Mouse (Mus musculus): ENCODE data around the gene Olfr462. TPM values are rescaled to one million over a fixed set of nuclear protein-coding genes. Genes with fewer than 3 reads are reported as not detected.

Gene Olfr462
- not detected in 2 replicates for polyA plus RNA-seq (2015; fragmentation: Nextera tagmentation; extraction: Ambion mirVana)

- Histone ChIP-seq H3K4me3 (no peak within 1 kb of the TSS), H3K4me1 (replicated peaks) (no peaks in the 10 kb centered on the region), H3K9ac (no peak within 1 kb of the TSS), H3K9me3 (no peaks in the 10 kb centered on the region), H3K27ac (replicated peaks) (no peak within 1 kb of the TSS), H3K36me3 (no peaks in the 10 kb centered on the region), H3K4me2 (no peak within 1 kb of the TSS), H3K27me3 (no peaks in the 10 kb centered on the region)
- no peak for ATAC-seq (ENCODE audit: low FRiP score, low read depth)
- WGBS: 93% methylated on average over 6 of the region's 6 CpGs
Observed at GRCm38 (mm10) chr11:87892168-87892567, at the start of gene Olfr462. TSS of gene Olfr462 (minus strand) at chr11:87892268.

DNA sequence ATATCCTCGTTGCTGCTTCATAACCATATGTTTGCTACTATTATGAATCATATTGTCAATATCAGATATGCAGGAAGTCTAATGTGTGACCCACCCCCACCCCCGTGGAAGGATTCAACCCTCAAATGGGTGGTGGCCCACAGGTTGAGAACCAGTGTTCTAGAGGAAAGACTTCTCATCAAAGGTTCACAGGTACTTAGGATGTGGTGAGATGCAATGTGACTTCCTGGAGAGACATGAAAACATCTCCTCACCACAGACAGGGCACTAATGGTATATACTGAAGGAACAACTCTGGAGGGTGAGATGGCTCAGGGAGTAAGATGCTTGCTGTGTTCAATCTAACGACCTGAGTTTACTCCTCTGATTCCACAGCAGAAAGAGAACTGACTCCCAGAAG is 43.4 kb upstream of the Olfr462 start:
- 79% methylated on average over 3 of the region's 3 CpGs for WGBS
- Histone ChIP-seq H3K4me1 (replicated peaks) (no peaks in the 10 kb centered on the region), H3K9ac (no peak overlapping the region), H3K27me3 (no peaks in the 10 kb centered on the region), H3K36me3 (no peaks in the 10 kb centered on the region), H3K4me3 (no peak overlapping the region), H3K27ac (replicated peaks) (no peak overlapping the region), H3K4me2 (no peak overlapping the region), H3K9me3 (no peaks in the 10 kb centered on the region)
- no peak for ATAC-seq (ENCODE audit: low FRiP score, low read depth)

GRCm38 (mm10) chr11:87933731-87934130 is 41.7 kb upstream of the Olfr462 start:
- Histone ChIP-seq H3K36me3 (no peaks in the 10 kb centered on the region), H3K4me1 (replicated peaks) (no peaks in the 10 kb centered on the region), H3K9ac (no peak overlapping the region), H3K4me3 (no peak overlapping the region), H3K27ac (replicated peaks) (no peak overlapping the region), H3K4me2 (no peak overlapping the region), H3K9me3 (no peaks in the 10 kb centered on the region), H3K27me3 (no peaks in the 10 kb centered on the region)
- no peak for ATAC-seq (ENCODE audit: low FRiP score, low read depth)
- WGBS: 70% methylated on average over 2 of the region's 2 CpGs

- 96% methylated on average over 2 of the region's 2 CpGs for WGBS
- Histone ChIP-seq H3K36me3 (no peaks in the 10 kb centered on the region), H3K9ac (no peak overlapping the region), H3K4me3 (no peak overlapping the region), H3K4me2 (no peak overlapping the region), H3K9me3 (no peaks in the 10 kb centered on the region), H3K27ac (replicated peaks) (no peak overlapping the region), H3K4me1 (replicated peaks) (no peaks in the 10 kb centered on the region), H3K27me3 (no peaks in the 10 kb centered on the region)
- ATAC-seq (ENCODE audit: low FRiP score, low read depth): no peak
Observed at GRCm38 (mm10) chr11:87930348-87930747, 38.3 kb upstream of the Olfr462 start.

- Histone ChIP-seq H3K9ac (no peak within 1 kb of the TSS), H3K27ac (replicated peaks) (no peak within 1 kb of the TSS), H3K9me3 (no peaks in the 10 kb centered on the region), H3K4me2 (no peak within 1 kb of the TSS), H3K4me3 (no peak within 1 kb of the TSS), H3K27me3 (no peaks in the 10 kb centered on the region), H3K36me3 (no peaks in the 10 kb centered on the region), H3K4me1 (replicated peaks) (no peaks in the 10 kb centered on the region)
- WGBS: 38% methylated on average over 5 of the region's 5 CpGs
- ATAC-seq (ENCODE audit: low FRiP score, low read depth): no peak
Observed at GRCm38 (mm10) chr11:87920966-87921365, 28.9 kb upstream of the Olfr462 start, which contains the start of gene Olfr464. TSS of gene Olfr464 (minus strand) at chr11:87920967.

GRCm38 (mm10) chr11:87920301-87920700 is 28.2 kb upstream of the Olfr462 start:
- Histone ChIP-seq H3K36me3 (no peaks in the 10 kb centered on the region), H3K27ac (replicated peaks) (no peak overlapping the region), H3K9ac (no peak overlapping the region), H3K4me3 (no peak overlapping the region), H3K9me3 (no peaks in the 10 kb centered on the region), H3K4me1 (replicated peaks) (no peaks in the 10 kb centered on the region), H3K27me3 (no peaks in the 10 kb centered on the region), H3K4me2 (no peak overlapping the region)
- no peak for ATAC-seq (ENCODE audit: low FRiP score, low read depth)
- 65% methylated on average over 2 of the region's 2 CpGs for WGBS

GRCm38 (mm10) chr11:87916005-87916404 is 23.9 kb upstream of the Olfr462 start:
- no peaks in the 10 kb centered on the region for H3K36me3 ChIP-seq
- H3K27ac ChIP-seq (replicated peaks): no peak overlapping the region
- no peak overlapping the region for H3K4me2 ChIP-seq
- no peak for ATAC-seq (ENCODE audit: low FRiP score, low read depth)
- no peak overlapping the region for H3K4me3 ChIP-seq
- 0 out of 2 replicates have a peak, but pooled peaks cover 2% of the 10 kb centered on the region for H3K27me3 ChIP-seq
- H3K4me1 ChIP-seq (replicated peaks): no peaks in the 10 kb centered on the region
- 87% methylated on average over 1 of the region's 1 CpGs for WGBS
- H3K9ac ChIP-seq: no peak overlapping the region
- no peaks in the 10 kb centered on the region for H3K9me3 ChIP-seq

- no peaks in the 10 kb centered on the region for H3K9me3 ChIP-seq
- H3K4me1 ChIP-seq (replicated peaks): no peaks in the 10 kb centered on the region
- no peak overlapping the region for H3K4me2 ChIP-seq
- H3K9ac ChIP-seq: no peak overlapping the region
- no peak overlapping the region for H3K4me3 ChIP-seq
- 87% methylated on average over 3 of the region's 3 CpGs for WGBS
- H3K27ac ChIP-seq (replicated peaks): no peak overlapping the region
- H3K27me3 ChIP-seq: no peaks in the 10 kb centered on the region
- no peak for ATAC-seq (ENCODE audit: low FRiP score, low read depth)
- H3K36me3 ChIP-seq: no peaks in the 10 kb centered on the region
Observed at GRCm38 (mm10) chr11:87904331-87904730, 12.3 kb upstream of the Olfr462 start.

- no peaks in the 10 kb centered on the region for H3K9me3 ChIP-seq
- no peaks in the 10 kb centered on the region for H3K36me3 ChIP-seq
- H3K27me3 ChIP-seq: no peaks in the 10 kb centered on the region
- no peak within 1 kb of the TSS for H3K9ac ChIP-seq
- no peak within 1 kb of the TSS for H3K4me3 ChIP-seq
- no peak within 1 kb of the TSS for H3K27ac ChIP-seq (replicated peaks)
- no peak for ATAC-seq (ENCODE audit: low FRiP score, low read depth)
- H3K4me2 ChIP-seq: no peak within 1 kb of the TSS
- H3K4me1 ChIP-seq (replicated peaks): no peaks in the 10 kb centered on the region
Observed at GRCm38 (mm10) chr11:87897287-87897686, 5.2 kb upstream of the Olfr462 start, which contains the start of gene Olfr463. TSS of gene Olfr463 (minus strand) at chr11:87897387.

DNA sequence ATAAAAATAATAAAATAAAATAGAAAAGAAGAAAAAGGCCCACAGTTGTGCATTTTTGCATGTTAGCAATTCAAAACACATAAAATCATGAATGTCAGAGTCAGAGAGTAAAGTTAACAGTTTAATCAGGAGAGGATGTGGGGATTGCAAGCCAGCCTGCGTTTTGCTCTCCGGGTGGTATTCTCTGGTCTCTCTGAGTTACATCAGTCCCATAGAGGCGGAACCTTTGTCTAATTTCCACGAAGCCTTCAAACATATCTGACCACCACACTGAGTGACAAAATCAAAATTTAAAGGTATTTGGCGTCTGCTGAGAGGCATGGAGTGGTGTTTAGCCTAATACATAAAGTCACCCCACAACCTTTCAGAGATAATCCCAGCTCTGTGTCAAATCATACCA is 7.2 kb downstream of the Olfr462 start:
- Histone ChIP-seq H3K27me3 (no peaks in the 10 kb centered on the region), H3K36me3 (no peaks in the 10 kb centered on the region), H3K4me1 (replicated peaks) (no peaks in the 10 kb centered on the region), H3K9me3 (no peaks in the 10 kb centered on the region), H3K27ac (replicated peaks) (no peak overlapping the region), H3K4me3 (no peak overlapping the region), H3K9ac (no peak overlapping the region), H3K4me2 (no peak overlapping the region)
- 80% methylated on average over 5 of the region's 5 CpGs for WGBS
- ATAC-seq (ENCODE audit: low FRiP score, low read depth): no peak

DNA sequence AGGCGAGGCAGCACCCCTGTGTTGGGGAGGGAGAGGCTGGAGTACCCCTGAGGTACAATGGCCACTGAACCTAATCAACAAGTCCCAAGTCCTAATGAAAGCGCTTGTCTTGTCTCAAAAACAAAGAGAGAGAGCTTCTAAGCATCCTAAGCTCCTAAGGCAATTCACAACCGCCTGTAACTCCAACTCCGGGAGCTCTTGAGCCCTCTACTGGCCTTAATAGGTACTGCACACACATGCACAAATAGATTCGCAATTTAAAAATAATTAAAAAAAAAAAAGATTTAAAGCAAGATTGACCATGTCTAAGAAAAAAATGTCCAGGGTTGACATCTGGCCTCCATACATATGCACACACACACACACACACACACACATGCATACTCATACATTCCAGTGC is 8.6 kb downstream of the Olfr462 start:
- Histone ChIP-seq H3K36me3 (no peaks in the 10 kb centered on the region), H3K9ac (no peak overlapping the region), H3K4me3 (no peak overlapping the region), H3K27me3 (no peaks in the 10 kb centered on the region), H3K4me1 (replicated peaks) (no peaks in the 10 kb centered on the region), H3K4me2 (no peak overlapping the region), H3K27ac (replicated peaks) (no peak overlapping the region), H3K9me3 (no peaks in the 10 kb centered on the region)
- ATAC-seq (ENCODE audit: low FRiP score, low read depth): no peak
- 45% methylated on average over 5 of the region's 5 CpGs for WGBS

DNA sequence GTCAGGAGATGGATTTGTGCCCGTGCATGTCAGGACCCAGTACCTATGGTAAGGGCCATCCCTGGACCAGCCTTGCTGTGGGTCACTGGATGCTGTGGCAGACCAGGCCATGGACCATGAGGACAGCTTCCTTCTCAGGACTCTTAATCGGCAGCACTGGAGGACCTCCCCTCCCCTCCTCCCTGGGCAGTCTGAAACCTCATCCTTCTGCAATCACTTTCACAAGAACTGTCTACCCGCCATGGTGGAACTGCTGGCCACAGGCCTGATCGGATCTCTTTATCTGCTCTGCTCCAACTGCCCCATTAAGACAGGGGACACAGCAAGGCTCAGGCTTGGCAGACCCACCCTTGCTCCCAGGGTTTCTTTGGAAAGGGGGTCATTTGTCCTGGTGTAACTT is 10.4 kb downstream of the Olfr462 start:
- Histone ChIP-seq H3K36me3 (no peaks in the 10 kb centered on the region), H3K4me3 (no peak overlapping the region), H3K4me1 (replicated peaks) (no peaks in the 10 kb centered on the region), H3K9me3 (no peaks in the 10 kb centered on the region), H3K9ac (no peak overlapping the region), H3K27ac (replicated peaks) (no peak overlapping the region), H3K27me3 (no peaks in the 10 kb centered on the region), H3K4me2 (no peak overlapping the region)
- WGBS: 70% methylated on average over 4 of the region's 4 CpGs
- no peak for ATAC-seq (ENCODE audit: low FRiP score, low read depth)

GRCm38 (mm10) chr11:87879826-87880225 is 12.2 kb downstream of the Olfr462 start:
- Histone ChIP-seq H3K27me3 (no peaks in the 10 kb centered on the region), H3K27ac (replicated peaks) (no peak overlapping the region), H3K4me3 (no peak overlapping the region), H3K36me3 (no peaks in the 10 kb centered on the region), H3K4me1 (replicated peaks) (no peaks in the 10 kb centered on the region), H3K9ac (no peak overlapping the region), H3K9me3 (no peaks in the 10 kb centered on the region), H3K4me2 (no peak overlapping the region)
- no peak for ATAC-seq (ENCODE audit: low FRiP score, low read depth)
- WGBS: 62% methylated on average over 9 of the region's 9 CpGs

Data from hindbrain, embryonic 15.5 days (tissue).